Mouse (Mus musculus) embryo, embryonic 11 days (tissue): ENCODE measurements around the gene Gm44503.

Experiments used
- DNase-seq: peaks from one replicate; pipeline ENCODE4 v3.0.0-alpha.2; 2015

Gene Gm44503

DNA sequence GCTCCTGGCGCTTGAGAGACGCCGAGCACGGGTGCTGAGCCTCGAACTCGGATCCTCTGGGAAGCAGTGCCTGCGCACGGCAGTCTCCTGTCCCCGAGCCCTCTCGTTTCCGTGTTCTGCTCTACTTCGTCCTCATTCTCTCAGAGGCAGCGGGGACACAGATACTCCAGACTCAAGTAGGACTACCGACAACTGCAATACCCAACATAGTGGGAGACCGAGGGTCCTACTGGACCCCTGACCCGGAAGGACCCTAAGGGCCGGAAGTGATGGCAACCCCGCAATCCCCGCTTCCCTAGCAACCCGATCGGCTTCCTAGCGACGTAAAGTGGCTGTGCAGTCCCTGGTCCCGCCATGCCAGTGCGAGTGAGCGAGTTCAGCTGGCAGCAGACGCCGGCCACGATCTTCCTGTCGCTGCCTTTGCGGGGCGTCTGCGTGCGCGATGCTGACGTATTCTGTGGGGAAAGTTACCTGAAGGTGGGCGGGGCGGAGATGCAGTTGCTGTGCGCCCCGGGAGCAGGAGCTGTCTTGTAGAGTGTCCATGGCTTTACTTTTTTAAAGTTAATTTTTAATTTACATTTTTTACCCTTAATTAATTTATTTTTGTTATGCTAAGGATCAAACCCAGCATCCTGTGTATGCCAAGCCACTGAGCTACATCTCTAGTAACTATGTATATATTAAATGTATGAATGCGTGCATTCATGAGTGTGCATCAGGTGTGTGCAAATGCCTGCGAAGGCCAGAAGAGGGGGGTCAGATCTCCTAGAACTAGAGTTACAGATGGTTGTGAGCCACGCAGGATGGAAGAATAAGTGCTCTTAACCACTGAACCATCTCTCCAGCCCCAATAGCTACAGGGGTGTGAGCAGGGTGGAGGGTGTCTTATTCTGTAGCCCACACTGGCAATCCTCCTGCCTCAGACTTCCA lies at the start of gene Gm44503, which contains the start of gene Dyx1c1:
Gene Gm44503, plus strand, starts transcription at position 332 of the 930 bp plus-strand sequence.
Gene Dyx1c1, plus strand, starts transcription at position 265 of the 930 bp plus-strand sequence.
- DNase-seq, result peak; percentile 94

- DNase-seq, result no peak
Observed at GRCm38 (mm10) chr9:72911381-72911780, 47.3 kb upstream of the Gm44503 start.

DNA sequence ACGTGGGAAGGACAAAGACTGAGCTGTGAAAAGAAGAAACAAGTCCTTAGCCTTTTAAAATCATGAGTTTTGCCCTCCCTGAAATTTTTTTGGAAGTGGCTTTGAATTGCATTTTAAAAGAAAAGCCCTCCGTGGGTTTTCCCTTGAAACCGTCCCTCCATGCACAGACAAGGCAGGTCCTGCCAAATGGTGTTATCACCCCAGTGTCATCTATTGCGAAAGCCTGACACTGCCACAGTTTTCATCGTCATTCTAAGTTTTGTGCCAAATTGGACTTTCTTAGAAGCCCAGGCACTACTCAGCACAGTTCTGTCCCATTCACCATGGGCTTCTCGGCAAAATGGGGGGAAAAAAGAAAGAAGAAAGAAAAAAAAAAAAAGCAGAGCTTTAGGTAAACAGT lies 45.1 kb upstream of the Gm44503 start:
- DNase-seq, result no peak

GRCm38 (mm10) chr9:72915728-72916127 lies 42.9 kb upstream of the Gm44503 start:
- DNase-seq, result no peak

DNA sequence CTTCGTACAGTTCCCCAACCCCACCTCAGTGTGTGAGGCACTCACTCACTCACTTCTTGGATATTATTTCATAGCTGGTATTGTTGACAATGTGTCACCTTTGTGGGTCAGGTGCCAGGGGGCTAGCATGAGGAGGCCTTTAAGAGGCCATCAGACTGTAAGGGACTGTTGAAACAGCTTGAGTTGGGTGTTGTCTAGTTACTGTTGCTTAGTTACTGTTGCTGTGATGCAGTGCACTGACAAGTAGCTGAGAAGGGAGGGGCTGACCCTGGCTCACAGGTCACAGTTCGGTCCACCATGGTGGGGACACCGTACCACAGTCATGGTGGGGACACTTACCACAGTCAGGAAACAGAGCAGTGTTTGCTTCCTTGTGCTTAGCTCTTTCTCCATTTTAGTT lies 35.6 kb upstream of the Gm44503 start:
- DNase-seq, result no peak

DNA sequence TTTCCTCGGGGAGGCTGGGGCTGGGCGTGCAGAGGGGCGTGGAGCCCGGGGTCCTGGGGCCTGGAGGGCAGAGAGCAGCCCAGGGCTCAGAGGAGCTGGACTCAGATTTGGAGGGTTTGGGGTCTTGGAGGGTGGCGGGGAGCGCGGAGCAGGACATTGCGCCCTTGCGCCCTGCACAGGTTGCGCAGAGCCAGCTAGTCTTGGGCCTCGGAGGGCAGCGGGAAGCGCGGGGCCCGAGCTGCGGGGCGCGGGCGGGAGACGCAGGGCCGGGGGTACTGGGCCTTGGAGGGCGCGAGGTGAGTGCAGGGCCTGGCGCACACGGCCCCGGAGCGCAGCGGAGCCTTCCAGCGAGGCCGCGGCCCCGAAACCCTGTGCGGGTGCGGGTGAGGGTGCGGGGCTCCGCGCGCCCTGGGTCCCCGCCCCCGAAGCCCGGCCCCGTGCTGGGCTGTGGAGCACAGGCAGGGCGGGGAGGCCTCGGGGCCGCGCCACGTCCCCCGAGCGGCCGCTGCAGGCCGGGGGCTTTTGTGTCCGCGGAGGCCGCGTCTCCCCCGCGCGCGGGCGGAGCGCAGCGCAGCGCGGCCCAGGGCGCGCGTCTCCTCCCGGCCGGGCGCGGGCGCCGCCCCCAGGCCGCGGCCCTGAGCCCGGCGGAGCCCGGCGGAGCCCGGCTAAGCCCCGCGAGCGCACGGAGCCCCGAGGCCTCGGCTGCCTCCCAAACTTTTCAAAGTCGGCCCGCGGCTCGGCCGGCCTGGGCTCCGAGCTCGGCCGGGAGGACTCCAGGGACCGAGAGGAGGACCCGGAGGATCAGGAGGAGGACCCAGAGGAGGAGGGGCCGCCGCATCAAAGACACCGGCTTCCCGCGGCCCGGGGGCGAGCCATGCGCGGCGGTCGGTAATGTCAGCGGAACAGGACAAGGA lies 33.4 kb upstream of the Gm44503 start, which contains the start of gene Pygo1:
Gene Pygo1, plus strand, starts transcription at position 625 of the 914 bp plus-strand sequence.
- DNase-seq, result peak; percentile 82

DNA sequence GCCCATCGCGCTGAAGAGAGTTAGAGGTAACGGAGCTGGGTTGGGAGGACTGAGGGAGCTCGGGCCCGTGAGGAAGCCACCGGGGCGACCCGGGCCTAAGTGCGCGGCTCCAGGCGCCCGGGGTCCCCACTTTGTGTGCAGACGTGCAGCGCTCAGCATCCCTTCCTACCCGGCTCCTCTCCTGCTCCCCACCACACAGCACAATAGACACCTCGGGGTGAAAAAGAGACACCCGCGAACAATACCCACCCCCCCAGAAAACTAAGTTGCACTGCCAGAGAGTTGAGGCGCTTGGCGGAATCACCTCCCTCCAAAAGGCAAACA lies 32.8 kb upstream of the Gm44503 start:
- no peak for DNase-seq

- DNase-seq, result no peak
Observed at GRCm38 (mm10) chr9:72931166-72931790, 27.4 kb upstream of the Gm44503 start.

GRCm38 (mm10) chr9:72935309-72935708 lies 23.3 kb upstream of the Gm44503 start:
- no peak for DNase-seq

GRCm38 (mm10) chr9:72936301-72936700 lies 22.4 kb upstream of the Gm44503 start:
- no peak for DNase-seq

DNA sequence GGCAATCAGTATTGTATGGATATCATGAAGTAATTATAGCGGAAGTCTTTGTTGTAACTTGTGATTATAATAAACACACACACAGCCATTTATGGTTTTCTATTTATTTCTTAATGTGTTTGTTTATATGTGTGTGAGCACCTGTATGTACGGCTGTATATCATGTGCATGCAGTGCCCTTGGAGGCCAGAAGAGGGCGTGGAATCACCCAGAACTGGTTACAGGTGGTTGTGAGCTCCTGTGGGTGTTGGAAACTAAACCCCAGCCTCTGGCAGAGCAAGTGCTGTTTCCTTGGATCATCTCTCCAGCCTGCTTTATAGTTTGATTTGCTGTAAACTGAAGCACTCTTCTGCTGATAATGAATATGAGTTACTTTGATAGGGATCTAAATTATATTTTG lies 15.2 kb upstream of the Gm44503 start:
- DNase-seq, result no peak

DNA sequence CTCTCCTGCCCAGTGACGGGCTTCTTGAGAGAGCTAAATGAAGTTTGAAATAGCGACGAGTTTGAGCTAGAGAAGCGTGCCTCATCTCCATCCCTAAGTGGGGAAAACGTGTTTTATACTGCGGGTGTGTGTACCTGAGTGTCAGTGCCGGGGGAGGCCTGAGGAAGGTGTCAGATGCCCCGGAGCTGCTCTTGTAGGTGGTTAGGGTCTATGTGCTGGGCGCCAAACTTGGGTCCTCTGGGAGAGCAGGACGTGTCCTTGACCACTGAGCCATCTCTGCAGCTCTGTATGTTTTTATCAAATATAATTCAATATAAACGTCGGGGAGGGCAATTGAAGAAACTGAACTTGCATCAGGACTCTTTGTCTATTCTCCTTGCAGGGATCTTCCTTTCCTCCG lies 14.4 kb upstream of the Gm44503 start:
- DNase-seq, result no peak

DNA sequence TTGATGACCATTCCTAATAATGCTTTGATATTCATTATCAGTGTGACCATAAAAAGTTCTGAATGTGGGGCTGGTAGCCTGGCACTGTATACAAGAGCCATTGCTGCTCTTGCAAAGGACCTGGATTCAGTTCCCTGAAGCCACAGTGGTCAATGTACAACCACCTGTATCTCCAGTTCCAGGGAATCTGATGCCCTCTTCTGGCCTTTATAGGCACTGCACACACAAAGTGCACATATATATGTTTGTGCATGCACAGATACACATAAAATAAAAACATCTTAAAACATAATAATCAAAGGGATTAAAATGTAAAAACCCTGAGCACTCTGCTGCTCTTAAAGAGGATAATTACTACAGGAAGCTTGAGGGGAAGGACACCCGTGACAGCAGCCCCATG lies 11.6 kb upstream of the Gm44503 start:
- no peak for DNase-seq

GRCm38 (mm10) chr9:72949572-72949971 lies 9.1 kb upstream of the Gm44503 start:
- DNase-seq, result peak; percentile 42

DNA sequence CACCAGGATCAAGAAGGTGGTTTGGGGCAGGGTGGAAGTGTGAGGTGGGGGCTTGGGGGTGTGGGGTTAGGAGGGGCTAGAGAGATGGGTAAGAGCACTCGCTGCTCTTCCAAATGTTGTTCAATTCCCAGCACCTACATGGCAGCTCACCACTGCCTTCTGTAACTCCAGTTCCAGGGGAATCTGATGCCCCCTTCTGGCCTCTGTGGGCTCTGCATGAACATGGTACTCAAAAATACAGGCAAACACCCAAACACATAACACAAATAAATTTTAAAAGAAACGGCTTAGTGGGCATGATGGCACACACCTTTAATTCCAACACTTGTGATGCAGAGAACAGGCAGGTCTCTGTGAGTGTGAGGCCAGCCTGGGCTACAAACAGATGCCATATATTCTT lies 3.9 kb upstream of the Gm44503 start:
- DNase-seq, result peak; percentile 51

GRCm38 (mm10) chr9:72955546-72955945 lies 3.1 kb upstream of the Gm44503 start:
- DNase-seq, result peak; percentile 60

GRCm38 (mm10) chr9:72961346-72961745 lies 2.7 kb downstream of the Gm44503 start:
- DNase-seq, result no peak

- no peak for DNase-seq
Observed at GRCm38 (mm10) chr9:72961959-72962358, 3.3 kb downstream of the Gm44503 start.

DNA sequence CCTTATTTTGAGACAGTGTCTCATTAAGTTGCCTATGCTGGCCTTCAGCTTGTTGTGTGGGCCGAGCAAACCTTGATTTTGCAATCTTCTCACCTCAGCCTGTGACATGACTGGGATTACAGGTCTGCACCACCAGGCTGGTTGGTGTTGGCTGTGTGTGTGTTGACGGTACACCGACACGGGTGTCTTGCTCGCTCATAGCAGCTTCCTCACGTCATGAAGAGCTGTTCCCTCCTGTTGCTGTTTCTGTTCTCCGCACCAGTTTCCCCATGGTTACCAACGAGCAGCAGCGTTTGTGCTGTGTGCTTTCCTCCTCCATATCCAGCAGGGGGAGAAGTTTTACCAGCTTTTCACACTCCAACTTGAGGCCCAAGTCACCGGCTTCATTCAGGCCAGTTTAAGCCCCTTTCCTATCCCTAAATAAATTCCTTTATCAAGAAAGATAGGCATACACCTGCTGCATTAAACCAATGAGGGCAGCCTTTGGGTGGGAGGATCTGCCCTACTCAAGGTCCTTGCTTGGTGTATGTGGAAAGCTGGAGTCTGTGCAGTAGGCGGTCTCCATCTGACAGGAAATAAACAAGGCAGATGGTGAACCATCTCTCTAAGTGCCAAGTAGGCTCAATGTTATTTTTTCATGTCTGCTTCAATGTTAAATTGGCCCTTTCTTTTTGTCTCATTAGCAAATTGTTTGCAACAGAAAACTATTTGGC lies 9.9 kb downstream of the Gm44503 start:
- DNase-seq, result peak; percentile 62

GRCm38 (mm10) chr9:72969874-72970273 lies 11.2 kb downstream of the Gm44503 start:
- DNase-seq, result no peak

- DNase-seq, result no peak
Observed at GRCm38 (mm10) chr9:72972435-72972834, 13.8 kb downstream of the Gm44503 start.

DNA sequence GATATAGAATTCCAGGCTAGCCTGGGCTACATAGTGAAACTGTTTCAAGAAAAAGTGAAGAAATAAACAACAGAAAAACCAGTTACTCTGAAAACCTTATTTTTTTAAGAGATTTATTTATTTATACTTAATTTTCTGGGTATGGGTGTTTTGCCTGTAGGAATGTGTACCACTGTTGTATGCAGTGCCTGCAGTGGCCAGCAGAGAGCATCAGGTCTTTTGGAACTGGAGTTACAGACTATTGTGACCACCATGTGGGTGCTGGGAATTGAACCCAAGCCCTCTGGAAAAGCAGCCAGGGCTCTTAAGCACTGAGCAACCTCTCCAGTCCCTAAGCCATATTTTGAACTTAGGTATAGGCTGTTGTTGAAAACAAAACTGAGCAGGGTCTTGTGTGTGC lies 14.3 kb downstream of the Gm44503 start:
- no peak for DNase-seq
